Mouse (Mus musculus) liver, postnatal 0 days (tissue): ENCODE results near the gene Rhbdl3.
A peak's percentile ranks its signal among the peaks of the same experiment; 100 is the strongest.

Experiments used
- CTCF ChIP-seq: sonication (generic); IDR thresholded peaks from 2 replicates; pipeline ENCODE4 v1.5.1; 2016; ENCODE audit warnings: antibody characterized with exemption, low read depth
- EP300 ChIP-seq: IDR thresholded peaks from 2 replicates; pipeline ENCODE4 v1.6.1; 2016; ENCODE audit warnings: antibody characterized with exemption, low read depth, mild to moderate bottlenecking

DNA sequence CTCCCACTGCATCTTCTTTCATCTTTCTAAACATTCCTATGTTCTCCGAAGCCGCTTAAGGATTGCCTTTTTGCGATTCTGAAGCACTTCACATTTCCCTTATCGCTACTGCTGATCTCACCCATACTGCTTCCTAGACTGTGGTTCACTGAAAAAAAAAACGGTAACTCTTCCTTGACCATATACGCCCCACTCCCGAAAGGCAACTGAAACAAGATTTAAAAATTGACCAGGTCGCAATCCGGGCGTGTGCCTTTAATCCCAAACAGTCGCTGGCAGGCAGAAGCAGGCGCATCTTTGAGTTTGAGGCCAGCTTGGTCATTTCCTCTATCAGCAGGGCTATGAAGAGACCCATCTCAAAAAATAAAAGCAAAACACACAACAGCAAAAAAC lies 81.9 kb downstream of the Rhbdl3 start:
- TF ChIP-seq EP300 (peak; percentile 6; the same call in 1 of the 2 replicates), CTCF (no peak)
